Mouse (Mus musculus) brain, embryonic 14.5 days (tissue): ENCODE data around the gene Anapc16. TPM values are rescaled to one million over a fixed set of nuclear protein-coding genes. Genes with fewer than 3 reads are reported as not detected.

ENCODE experiments used
- DNase-seq: peaks from one replicate; pipeline ENCODE4 v3.0.0-alpha.2; 2011; ENCODE audit warnings: low read depth
- CTCF ChIP-seq: fragments of 200-500 bp; IDR thresholded peaks from 2 replicates; pipeline ENCODE4 v1.5.1; 2012; ENCODE audit warnings: inconsistent platforms, mild to moderate bottlenecking, moderate library complexity, borderline replicate concordance; ENCODE audit not compliant: insufficient read depth, insufficient read length; ENCODE audit errors: extremely low read depth
- POLR2A ChIP-seq: fragments of 200-500 bp; IDR thresholded peaks from 2 replicates; pipeline ENCODE4 v1.6.1; 2012; ENCODE audit warnings: mild to moderate bottlenecking, inconsistent platforms, borderline replicate concordance; ENCODE audit not compliant: poor library complexity, insufficient read depth, insufficient read length, severe bottlenecking; ENCODE audit errors: extremely low read depth
- polyA plus RNA-seq: library from polyadenylated mRNA; depleted of rRNA; stranded (reverse); fragments of >200 nt; gene quantifications from 2 replicates; pipeline ENCODE4 v1.2.3, GENCODE M21; 2012

Anapc16 gene
- polyA plus RNA-seq, 1 experiment, result 85.9 TPM

- TF ChIP-seq POLR2A (peak; percentile 35; the same call in 1 of the 2 replicates), CTCF (no peak)
- DNase-seq, result peak; percentile 92
These were observed 50.7 kb downstream of the Anapc16 start for GRCm38 (mm10) chr10:59952152-59952780.

DNA sequence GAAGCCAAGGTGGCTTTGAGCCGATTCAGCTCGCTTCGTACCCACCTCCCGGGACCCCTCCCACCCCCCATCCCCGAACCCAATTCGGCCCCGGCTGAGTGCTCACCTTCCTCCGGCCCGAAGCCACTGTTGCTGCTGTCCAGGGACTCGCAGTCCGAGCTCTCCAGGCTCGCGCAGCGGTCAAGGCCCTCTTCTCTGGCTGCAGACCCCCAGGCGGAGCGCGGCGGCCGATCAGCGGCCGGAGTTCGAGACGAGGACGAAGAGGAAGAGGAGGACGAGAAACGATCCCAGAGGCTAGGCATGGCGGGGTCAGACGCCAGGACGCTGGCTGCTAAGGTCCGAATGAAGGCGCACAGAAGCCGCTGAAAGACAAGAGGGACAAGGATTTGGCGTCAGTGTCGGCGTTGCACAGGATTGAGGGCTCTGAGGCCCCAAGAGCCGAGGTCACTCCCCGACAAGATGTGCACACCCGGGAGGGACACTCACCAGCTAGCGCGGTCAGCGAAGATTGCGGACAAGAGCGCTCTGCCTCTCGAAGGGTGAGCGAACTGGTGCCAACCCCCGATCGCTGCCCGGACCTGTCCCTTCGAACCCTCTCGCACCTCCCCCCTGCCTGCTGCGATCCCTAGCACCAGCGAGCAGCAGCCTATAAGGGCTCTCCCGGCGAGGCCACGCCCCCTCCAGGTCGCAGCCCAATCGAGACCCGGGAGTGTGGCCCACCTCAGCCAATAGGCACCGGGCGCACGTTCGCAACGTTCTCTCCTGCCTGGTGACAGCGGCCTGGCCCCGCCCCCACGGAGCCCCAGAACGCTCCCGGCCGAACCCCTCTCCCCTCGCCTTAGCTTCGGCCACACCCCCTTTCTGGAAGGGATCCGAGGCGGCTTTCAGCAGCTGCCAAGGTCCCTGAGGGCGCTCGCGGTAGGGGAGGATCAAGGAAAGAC lies 51.5 kb downstream of the Anapc16 start, which contains the start of gene Ddit4:
Gene Ddit4, minus strand, starts transcription at position 624 of the 941 bp plus-strand sequence.
- DNase-seq, result peak; percentile 100
- TF ChIP-seq POLR2A (peak; percentile 93; the same call in 1 of the 2 replicates), CTCF (no peak)

DNA sequence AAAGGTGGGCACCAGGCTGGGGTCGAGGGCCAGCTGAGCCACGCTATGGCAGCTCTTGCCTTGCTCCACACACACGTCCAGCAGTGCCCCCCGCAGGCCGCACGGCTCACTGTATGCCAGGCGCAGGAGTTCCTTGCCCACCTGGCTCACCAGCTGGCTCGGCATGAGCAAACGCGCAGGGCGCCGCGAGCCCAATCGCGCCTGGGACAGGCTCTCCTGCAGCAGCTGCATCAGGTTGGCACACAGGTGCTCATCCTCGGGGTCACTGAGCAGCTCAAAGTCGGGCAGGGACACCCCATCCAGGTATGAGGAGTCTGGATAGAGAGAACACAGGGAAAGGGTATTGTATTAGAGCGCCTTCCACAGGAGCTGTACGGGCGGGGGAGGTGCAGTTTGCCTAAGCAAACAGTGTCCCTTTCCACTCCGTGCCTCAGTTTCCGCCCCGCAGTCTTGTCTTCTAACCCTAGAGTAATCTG lies 52.2 kb downstream of the Anapc16 start:
- peak; percentile 94 for DNase-seq
- TF ChIP-seq POLR2A, result 0 out of 2 replicates have a peak, but pooled peaks have one; percentile 10
- peak; percentile 67 for TF ChIP-seq CTCF

DNA sequence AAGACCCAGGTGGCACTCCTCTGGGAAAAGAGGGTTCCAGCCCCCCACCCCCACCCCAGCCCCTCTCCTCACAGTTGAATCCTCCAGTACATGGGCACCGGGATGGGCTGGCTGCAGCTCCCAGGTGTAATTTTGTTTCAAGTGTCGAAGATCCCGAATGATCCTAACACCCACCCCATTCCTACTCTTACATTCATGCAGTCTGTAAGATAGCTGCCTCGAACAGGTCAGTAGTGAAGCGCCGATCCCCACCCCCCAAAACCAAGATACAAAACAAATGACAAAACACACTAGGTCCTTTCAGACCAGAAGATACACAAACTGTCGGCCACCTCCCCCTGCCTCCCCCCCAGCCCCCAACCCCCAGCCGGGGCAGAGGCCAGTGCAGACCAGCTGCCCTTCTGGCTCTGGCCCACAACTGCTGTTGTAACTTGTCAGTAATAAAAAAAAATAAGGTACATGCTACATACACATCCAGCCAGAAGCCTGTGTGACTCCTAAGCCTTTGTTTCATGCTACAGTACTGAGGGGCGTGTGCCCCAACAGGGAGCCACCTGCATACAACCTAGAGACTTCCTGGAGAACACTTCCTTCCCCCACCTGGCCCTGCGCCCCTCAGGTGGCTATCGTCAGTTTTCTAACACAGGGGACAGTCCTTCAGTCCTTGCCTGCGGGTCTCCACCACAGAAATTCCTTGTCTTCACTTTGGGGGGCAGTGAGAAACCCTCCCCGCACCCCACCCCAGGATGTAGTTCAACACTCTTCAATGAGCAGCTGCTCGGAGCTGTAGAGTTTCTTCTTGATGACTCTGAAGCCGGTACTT lies 52.9 kb downstream of the Anapc16 start:
- DNase-seq, result no peak
- TF ChIP-seq CTCF (no peak), POLR2A (no peak)

GRCm38 (mm10) chr10:59949255-59949648 lies 53.7 kb downstream of the Anapc16 start:
- DNase-seq, result no peak
- no peak for TF ChIP-seq CTCF

DNA sequence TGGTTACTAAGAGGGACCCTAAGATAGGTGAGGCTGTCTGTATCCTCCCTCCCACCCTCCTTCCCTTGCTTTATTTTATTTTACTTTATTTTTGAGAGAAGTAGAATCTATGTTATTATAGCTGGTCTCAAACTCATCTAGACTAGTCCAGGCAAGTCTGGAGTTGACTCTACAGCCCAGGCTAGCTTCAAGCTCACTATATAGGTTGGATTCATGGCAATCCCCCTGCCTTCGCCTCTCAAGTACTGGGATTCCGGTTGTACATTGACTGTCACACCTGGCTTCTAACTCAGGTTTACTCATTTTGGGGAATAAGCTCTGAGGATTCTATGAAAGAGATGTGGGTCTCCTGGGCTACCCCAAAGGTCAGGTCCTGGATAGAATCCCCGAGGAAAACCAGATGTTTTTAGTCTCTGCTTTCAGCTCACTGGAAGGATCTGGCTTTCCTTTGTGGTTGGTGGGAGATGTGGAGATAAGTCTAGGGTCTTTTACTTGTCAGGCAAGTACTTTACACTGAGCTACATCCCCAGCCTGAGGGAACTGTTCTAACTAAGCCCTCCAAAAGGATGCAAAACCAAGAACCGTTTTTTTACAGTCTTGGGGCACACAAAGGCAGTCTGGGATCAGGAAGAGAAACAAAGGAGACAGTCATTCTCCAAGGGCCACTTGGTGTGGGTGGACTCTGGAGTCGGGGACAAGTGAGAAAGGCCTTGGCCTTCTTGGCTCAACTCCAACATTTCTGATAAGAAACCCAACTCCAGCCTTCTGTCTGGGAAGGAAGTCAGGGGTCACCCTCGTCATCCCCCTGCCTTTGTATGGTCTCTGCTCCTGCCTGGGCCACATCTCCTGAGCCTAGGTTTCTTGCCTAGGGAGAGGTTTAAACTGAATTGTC lies 54.3 kb downstream of the Anapc16 start:
- TF ChIP-seq CTCF, result no peak
- no peak for TF ChIP-seq POLR2A
- DNase-seq, result peak; percentile 29

DNA sequence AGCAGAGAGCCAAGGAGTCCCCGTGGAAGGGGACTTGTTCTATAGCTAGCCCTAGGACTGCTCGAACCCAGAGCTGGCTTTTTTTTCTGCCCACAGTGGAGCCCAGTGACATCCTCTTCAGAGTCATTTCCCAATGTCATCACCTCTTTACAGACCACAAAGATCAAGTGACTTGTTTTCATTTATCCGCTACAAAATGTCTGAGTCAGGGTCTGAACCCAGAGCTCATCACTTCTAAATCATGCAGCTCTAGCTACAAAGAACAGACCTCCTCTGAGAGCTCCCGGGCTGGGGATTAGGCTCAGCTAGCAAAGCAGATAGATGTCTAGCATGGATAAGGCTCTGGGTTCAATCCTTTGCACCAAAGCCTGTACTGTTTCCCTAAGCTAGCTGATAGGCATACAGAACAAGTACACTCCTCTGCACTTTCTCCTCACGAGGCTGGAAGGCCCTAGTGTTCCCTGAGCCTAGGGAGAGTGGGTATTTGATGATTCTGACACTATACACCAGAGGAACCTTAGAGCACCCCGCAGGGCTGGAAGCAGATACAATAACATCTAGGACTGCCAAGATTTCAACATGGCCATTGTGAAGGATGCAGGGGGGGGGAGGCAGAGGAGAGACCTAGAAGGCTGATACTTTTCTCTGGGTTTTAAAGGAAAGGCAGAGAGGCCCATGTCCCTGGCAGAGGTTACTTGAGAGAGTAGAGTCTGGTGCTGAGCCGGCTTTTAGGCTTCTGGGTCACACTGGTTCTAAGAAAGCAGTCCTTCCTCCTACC lies 55.5 kb downstream of the Anapc16 start:
- no peak for DNase-seq
- TF ChIP-seq POLR2A (no peak), CTCF (no peak)

DNA sequence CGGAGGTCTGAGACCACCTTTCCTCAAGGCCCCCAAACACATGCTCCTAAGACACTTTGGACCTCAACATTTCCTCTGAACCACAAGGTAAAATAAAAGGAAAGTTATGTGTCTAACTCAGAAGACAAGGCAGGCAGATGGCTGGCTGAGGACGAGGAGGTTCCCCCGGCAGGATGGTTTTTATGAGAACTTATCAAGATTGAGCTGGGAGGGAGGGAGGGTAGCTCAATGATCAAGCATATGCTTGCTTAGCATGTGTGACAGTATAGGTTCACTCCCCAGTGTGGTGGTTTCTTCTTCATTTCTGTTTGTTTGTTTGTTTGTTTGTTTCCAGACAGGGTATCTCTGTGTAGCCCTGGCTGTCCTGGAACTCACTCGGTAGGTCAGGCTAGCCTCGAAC lies 56.6 kb downstream of the Anapc16 start:
- DNase-seq, result no peak
- TF ChIP-seq POLR2A (no peak), CTCF (no peak)

GRCm38 (mm10) chr10:59945416-59945815 lies 57.5 kb downstream of the Anapc16 start:
- DNase-seq, result no peak
- TF ChIP-seq CTCF, result no peak
- TF ChIP-seq POLR2A, result no peak

- peak; percentile 92 for DNase-seq
These were observed 59.4 kb downstream of the Anapc16 start for GRCm38 (mm10) chr10:59943421-59943989.

More at GRCm38 (mm10) chr10:59943421-59943989, 59.4 kb downstream of the Anapc16 start:
- no peak for TF ChIP-seq CTCF
- TF ChIP-seq POLR2A, result no peak
